Mouse (Mus musculus) layer of hippocampus, adult 2 months (tissue): ENCODE measurements around the gene Hist1h4h. TPM values are rescaled to one million over a fixed set of nuclear protein-coding genes. Genes with fewer than 3 reads are reported as not detected.
"Not testable (repeated sequence)": the region's sequence is repeated elsewhere in the genome, so short reads cannot be mapped to it uniquely, and the experiment has no call there.

Source experiments
- DNase-seq, 2 experiments: peaks; one replicate each; pipeline ENCODE4 v3.0.0; 2022; ENCODE audit warnings: low spot score in 2 of 2
- H3K27ac ChIP-seq: fragments of 200-600 bp; 2 replicates; pipeline ENCODE4 v1.8.1; 2022
- H3K4me3 ChIP-seq: fragments of 200-600 bp; 2 replicates; pipeline ENCODE4 v1.8.1; 2022; ENCODE audit warnings: mild to moderate bottlenecking
- CTCF ChIP-seq: fragments of 200-600 bp; conservative IDR thresholded peaks from 2 replicates; pipeline ENCODE4 v1.8.1; 2022; ENCODE audit warnings: antibody characterized with exemption, mild to moderate bottlenecking, moderate library complexity
- total RNA-seq, 2 experiments: library from RNA; stranded (reverse); gene quantifications; 2 replicates each; pipeline ENCODE4 v1.2.3; 2021

Gene Hist1h4h
- total RNA-seq, 2 experiments from 2014 or later, result 333 to 344 TPM

- Histone ChIP-seq H3K27ac (peak overlapping the region; percentile 97), H3K4me3 (peak overlapping the region; percentile 68)
- TF ChIP-seq CTCF, result no peak
- DNase-seq, result peak; percentile 67 to 70
Observed at GRCm38 (mm10) chr13:23530181-23530900, 509 bp upstream of the Hist1h4h start.

GRCm38 (mm10) chr13:23532262-23533075 is 1.6 kb downstream of the Hist1h4h start:
- TF ChIP-seq CTCF, result no peak
- peak overlapping the region; percentile 68 for H3K4me3 ChIP-seq
- DNase-seq, result no peak
- peak overlapping the region; percentile 97 for H3K27ac ChIP-seq

- peak within 1 kb of the TSS; percentile 53; the same call in 1 of the 2 replicates for H3K27ac ChIP-seq
- H3K4me3 ChIP-seq, result peak within 1 kb of the TSS; percentile 68
- DNase-seq, result peak; percentile 67 to 84
Observed at GRCm38 (mm10) chr13:23533560-23534367, 2.9 kb downstream of the Hist1h4h start, which contains the start of gene Hist1h2af. Gene Hist1h2af, plus strand, starts transcription at chr13:23533906.

- Histone ChIP-seq H3K27ac (peak overlapping the region; percentile 40; the same call in 1 of the 2 replicates), H3K4me3 (peak overlapping the region; percentile 62)
- no peak for TF ChIP-seq CTCF
- no peak for DNase-seq
Observed at GRCm38 (mm10) chr13:23534368-23535131, 3.7 kb downstream of the Hist1h4h start.

GRCm38 (mm10) chr13:23535137-23536075 is 4.6 kb downstream of the Hist1h4h start, which contains the start of gene Hist1h3g:
Gene Hist1h3g, plus strand, starts transcription at chr13:23535422.
- TF ChIP-seq CTCF, result peak; percentile 36; the same call in 1 of the 2 replicates
- Histone ChIP-seq H3K4me3 (peak within 1 kb of the TSS; percentile 62), H3K27ac (peak within 1 kb of the TSS; percentile 40; the same call in 1 of the 2 replicates)
- peak; percentile 86 to 93 for DNase-seq

- no peak overlapping the region for H3K27ac ChIP-seq
- no peak overlapping the region; the same call in 1 of the 2 replicates for H3K4me3 ChIP-seq
- DNase-seq, result no peak
- no peak for TF ChIP-seq CTCF
Observed at GRCm38 (mm10) chr13:23536076-23536822, 5.4 kb downstream of the Hist1h4h start.

GRCm38 (mm10) chr13:23537006-23537710 is 6.3 kb downstream of the Hist1h4h start:
- no peak overlapping the region for H3K4me3 ChIP-seq
- H3K27ac ChIP-seq, result no peak overlapping the region
- TF ChIP-seq CTCF, result no peak
- no peak for DNase-seq

- H3K27ac ChIP-seq, result no peak overlapping the region
- no peak for TF ChIP-seq CTCF
- no peak overlapping the region for H3K4me3 ChIP-seq
- no peak for DNase-seq
Observed at GRCm38 (mm10) chr13:23538249-23538648, 7.4 kb downstream of the Hist1h4h start.

- DNase-seq, H3K27ac ChIP-seq, H3K4me3 ChIP-seq: not testable (repeated sequence)
Observed at GRCm38 (mm10) chr13:23539821-23540220, 9.0 kb downstream of the Hist1h4h start.

GRCm38 (mm10) chr13:23541497-23541896 is 10.6 kb downstream of the Hist1h4h start:
- DNase-seq, result no peak
- Histone ChIP-seq H3K4me3 (no peak overlapping the region), H3K27ac (no peak overlapping the region)
- TF ChIP-seq CTCF, result no peak

- not testable (repeated sequence) for DNase-seq, H3K27ac ChIP-seq
Observed at GRCm38 (mm10) chr13:23542225-23542980, 11.6 kb downstream of the Hist1h4h start.

GRCm38 (mm10) chr13:23542999-23543607 is 12.3 kb downstream of the Hist1h4h start, which contains the start of gene Hist1h2bh:
Gene Hist1h2bh, minus strand, starts transcription at chr13:23543392.
- DNase-seq, result peak; percentile 54 to 93
- Histone ChIP-seq H3K4me3 (peak within 1 kb of the TSS; percentile 70), H3K27ac (peak within 1 kb of the TSS; percentile 68; the same call in 1 of the 2 replicates)

More at GRCm38 (mm10) chr13:23542225-23542980, 11.6 kb downstream of the Hist1h4h start:
- H3K4me3 ChIP-seq, result peak overlapping the region; percentile 70
